Mouse (Mus musculus) lung, embryonic 15.5 days (tissue): ENCODE measurements at regions not wholly inside any gene's neighbourhood (a gene's known extent, or its start where the extent isn't known, plus 50 kb on each side); places are given as distances from the start of the nearest gene placed in this dataset.

Experiments
- ATAC-seq: fragments of 200-750 bp; cut with Nextera tagmentation; 2 replicates; pipeline ENCODE4 v1.8.0; 2017; ENCODE audit warnings: moderate number of reproducible peaks, borderline replicate concordance; ENCODE audit not compliant: low FRiP score, low TSS enrichment; ENCODE audit errors: extremely low read depth
- H3K27ac ChIP-seq: fragments of 300-500 bp; sonication (generic); 2 replicates; pipeline ENCODE4 v1.5.1; 2015; ENCODE audit warnings: moderate library complexity, mild to moderate bottlenecking, inconsistent platforms
- H3K27me3 ChIP-seq: fragments of 300-500 bp; sonication (generic); 2 replicates; pipeline ENCODE4 v1.6.1; 2015; ENCODE audit warnings: inconsistent platforms
- H3K36me3 ChIP-seq: fragments of 300-500 bp; sonication (generic); 2 replicates; pipeline ENCODE4 v1.6.1; 2015; ENCODE audit warnings: inconsistent platforms
- H3K4me1 ChIP-seq: fragments of 300-500 bp; sonication (generic); 2 replicates; pipeline ENCODE4 v1.6.1; 2015; ENCODE audit warnings: inconsistent platforms
- H3K4me2 ChIP-seq: fragments of 300-500 bp; sonication (generic); 2 replicates; pipeline ENCODE4 v1.6.1; 2015; ENCODE audit warnings: inconsistent platforms, mild to moderate bottlenecking, moderate library complexity
- H3K4me3 ChIP-seq: fragments of 300-500 bp; sonication (generic); 2 replicates; pipeline ENCODE4 v1.5.1; 2015; ENCODE audit warnings: mild to moderate bottlenecking, inconsistent platforms
- H3K9ac ChIP-seq: fragments of 300-500 bp; sonication (generic); 2 replicates; pipeline ENCODE4 v1.6.1; 2015; ENCODE audit warnings: inconsistent platforms
- H3K9me3 ChIP-seq: fragments of 300-500 bp; sonication (generic); 2 replicates; pipeline ENCODE4 v1.6.1; 2016; ENCODE audit warnings: inconsistent platforms
- WGBS: fragments of 180-500 bp; shearing (Covaris S2); methylation state at CpG from one replicate; pipeline ENCODE4 v1.1.7; 2015; 5-methylcytosine and 5-hydroxymethylcytosine counted together

GRCm38 (mm10) chr10:43822615-43823014, 78.9 kb downstream of the Qrsl1 start:
- no peak overlapping the region for H3K4me2 ChIP-seq
- H3K4me3 ChIP-seq = no peak overlapping the region
- no peak for ATAC-seq
- no peaks in the 10 kb centered on the region for H3K9me3 ChIP-seq
- H3K4me1 ChIP-seq = no peaks in the 10 kb centered on the region
- no peaks in the 10 kb centered on the region for H3K36me3 ChIP-seq
- no peak overlapping the region for H3K9ac ChIP-seq
- 67% methylated on average over 1 of the region's 1 CpGs for WGBS
- no peaks in the 10 kb centered on the region for H3K27me3 ChIP-seq
- no peak overlapping the region for H3K27ac ChIP-seq

GRCm38 (mm10) chr10:43824009-43824408, 77.5 kb downstream of the Qrsl1 start:
- WGBS = 66% methylated on average over 5 of the region's 5 CpGs
- Histone ChIP-seq H3K4me3 (no peak overlapping the region), H3K4me2 (no peak overlapping the region), H3K36me3 (no peaks in the 10 kb centered on the region), H3K9me3 (no peaks in the 10 kb centered on the region), H3K27ac (no peak overlapping the region), H3K9ac (no peak overlapping the region), H3K4me1 (no peaks in the 10 kb centered on the region), H3K27me3 (no peaks in the 10 kb centered on the region)
- no peak for ATAC-seq
